Mouse (Mus musculus) c-Kit-positive CD71-positive TER-119-positive erythroid progenitor cells, embryonic 14.5 days (primary cell): ENCODE measurements at regions not wholly inside any gene's neighbourhood (a gene's known extent, or its start where the extent isn't known, plus 50 kb on each side); places are given as distances from the start of the nearest gene placed in this dataset.

Experiments used
- DNase-seq: peaks from one replicate; pipeline ENCODE4 v3.0.0-alpha.2; 2013; ENCODE audit warnings: low spot score

DNA sequence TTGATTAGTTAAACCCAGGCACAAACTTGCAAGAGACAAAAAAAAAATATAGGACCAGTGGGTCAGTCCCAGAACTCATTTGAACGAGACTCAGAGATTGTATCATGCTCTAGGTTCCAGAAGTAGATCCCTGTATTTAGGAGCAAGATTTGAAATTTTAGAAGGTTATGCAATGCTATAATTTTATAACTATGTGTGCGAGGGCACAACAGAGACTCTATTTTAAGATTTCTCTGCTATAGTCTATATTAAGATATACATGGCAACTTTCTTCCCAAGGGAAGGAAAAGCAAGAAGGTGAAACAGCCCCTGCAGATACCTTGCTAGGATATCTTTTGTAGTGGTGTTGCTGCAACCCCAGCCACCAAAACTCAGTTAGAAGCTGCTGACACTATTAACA, 55.7 kb downstream of the Otor start:
- DNase-seq = no peak

DNA sequence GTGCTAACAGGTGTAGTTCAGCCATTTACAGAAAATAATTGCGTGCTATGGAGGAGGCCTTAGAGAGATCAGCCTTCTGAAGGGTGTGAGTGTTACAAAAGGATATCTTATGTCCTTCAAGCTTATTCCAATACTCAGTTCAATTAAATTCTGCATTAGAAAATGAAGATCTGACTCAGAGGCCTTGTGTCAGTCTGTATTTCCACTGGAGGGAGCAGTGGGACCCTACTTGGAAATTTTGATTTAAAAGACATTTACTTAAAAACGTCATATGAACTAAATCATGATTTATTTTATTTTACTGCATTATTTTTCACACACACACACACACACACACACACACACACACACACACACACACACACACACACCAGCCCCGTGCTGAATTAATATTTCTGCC, 70.9 kb downstream of the Otor start:
- DNase-seq = no peak

DNA sequence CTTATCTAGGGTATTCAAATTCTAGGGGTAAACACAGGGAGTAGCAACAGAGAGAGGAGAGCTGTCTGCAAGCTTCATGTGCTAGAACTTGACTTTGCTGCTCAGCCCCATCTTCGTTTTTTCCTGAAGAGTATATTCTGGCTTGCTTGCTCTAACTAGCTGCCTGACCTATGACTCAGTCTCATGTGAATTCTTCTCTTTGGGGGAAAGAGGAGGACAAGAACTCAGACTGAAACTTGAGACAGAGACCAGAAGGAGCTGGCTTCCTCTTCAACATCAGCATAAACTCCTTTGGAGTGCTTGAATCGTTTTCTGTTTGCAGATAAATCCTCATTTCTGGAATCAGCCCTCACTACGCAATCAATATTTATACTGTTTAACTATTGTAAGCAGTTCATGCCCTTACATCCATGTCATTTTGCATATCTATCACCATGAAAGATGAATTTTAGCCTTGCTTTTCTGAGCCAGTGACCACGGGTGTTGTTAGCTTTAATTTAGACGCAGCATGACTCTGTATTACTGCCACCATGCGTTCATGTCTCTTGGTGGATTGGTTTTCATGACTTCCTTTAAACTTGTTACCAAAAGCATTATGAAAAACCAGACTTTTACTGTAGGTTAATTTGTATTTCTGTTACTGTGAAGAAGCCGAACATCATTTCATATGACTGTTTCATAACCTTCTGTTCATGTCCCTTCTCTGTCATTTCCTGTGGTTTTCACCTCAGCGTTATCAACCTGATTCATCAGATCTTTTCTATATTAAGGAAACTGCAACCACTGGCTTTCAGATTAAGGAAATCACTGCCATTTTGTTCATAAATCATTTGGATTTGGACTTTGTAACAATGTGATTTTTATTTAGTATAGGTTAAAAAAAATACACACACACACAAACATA, 86.1 kb downstream of the Otor start:
- no peak for DNase-seq

DNA sequence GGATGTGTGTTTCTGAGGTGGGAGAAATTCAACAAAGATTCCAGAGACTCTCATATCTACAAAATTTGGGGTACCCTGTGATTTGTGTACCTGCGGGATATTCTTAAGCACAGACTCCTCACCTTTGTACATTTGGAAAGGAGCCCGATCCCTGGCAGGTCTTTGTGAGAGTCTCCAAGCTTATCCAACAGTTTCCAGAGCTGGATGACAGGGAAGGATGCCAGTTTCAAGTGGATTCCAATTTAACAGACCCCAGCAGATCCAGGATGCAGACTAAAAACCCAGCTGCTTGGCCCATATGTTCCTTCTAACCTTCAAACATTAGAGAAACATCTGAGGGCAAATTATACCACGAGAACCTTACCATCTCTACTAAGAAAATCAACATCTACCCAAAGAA, 88.5 kb downstream of the Otor start:
- DNase-seq = no peak

DNA sequence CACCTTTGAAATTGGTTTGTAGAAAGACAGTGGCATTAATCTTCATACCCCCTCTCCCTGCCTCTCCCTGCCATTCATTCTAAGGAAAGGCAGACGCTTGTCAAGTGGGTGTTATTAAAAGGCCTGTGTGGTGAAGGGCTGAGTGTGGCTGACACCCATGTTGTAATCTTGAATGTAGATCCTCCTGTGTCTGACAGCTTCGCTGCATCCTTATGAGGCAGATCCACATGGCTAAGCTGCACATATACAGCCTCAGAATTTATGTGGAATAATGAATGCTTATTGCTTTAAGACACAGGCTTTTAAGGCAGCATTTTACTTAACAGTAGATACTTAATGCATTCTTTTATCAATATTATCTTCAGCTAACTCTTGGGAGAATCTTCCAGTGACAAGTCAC, 92.4 kb downstream of the Otor start:
- DNase-seq = no peak

DNA sequence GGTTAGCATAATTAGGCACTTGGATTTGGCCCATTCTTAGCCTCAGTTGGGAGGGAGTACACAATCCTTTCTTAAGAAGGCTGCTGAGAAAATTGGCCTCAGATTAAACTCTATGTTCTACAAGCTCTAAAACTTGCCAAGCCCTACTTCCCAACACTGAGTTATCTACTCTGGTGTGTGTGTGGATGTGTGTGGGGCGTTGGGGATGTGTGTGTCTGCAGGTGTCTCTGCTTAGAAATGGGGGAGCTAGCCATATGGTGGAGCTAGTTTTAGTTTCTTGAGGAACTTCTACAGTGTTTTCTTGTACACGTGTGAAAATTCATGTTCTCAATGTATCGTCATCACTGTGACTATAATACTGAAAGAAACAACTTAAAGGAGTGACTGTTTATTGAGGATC, 106.3 kb downstream of the Otor start:
- no peak for DNase-seq

DNA sequence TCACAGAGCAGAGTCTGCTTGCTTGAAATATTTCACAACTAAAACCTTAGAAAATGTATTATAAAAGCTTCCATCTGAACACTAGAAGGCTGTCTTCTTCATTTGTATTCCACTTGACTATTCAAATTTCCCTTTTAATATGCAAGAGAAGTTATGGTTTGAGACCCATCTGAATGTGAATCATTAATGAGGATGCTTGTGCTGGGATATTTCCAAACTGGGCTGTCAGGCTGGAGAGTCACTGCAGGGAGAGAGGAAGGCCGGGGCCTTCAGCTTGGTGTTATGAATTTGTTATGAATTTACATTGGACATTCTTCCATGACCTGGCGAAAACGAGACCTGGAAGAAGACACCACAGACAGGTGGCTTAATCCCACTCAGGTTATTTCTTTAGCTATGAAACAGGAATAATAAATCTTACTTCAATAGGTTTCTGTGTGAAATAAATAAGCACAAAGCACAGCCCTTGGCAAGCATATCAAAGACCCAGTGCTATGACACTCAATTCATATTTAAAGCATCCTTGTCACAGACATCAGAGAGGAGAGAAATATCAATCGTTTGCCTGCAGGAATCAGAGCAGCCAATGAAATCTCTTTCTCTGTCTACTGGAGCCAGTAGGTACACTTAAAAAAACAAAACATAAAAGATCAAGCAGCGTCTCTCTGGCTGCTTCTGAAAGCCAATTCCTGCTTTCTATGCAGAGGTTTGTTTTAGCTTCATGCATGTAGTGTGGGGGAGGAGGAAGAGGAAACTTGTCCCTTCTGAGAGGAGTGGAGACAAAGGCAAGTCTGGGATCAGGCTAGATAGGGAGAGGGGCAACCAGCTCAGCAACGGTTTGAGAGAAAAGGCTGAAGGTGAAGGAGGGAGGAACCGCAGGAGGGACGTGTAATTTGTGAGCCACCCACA, 114.2 kb downstream of the Otor start:
- DNase-seq = no peak

DNA sequence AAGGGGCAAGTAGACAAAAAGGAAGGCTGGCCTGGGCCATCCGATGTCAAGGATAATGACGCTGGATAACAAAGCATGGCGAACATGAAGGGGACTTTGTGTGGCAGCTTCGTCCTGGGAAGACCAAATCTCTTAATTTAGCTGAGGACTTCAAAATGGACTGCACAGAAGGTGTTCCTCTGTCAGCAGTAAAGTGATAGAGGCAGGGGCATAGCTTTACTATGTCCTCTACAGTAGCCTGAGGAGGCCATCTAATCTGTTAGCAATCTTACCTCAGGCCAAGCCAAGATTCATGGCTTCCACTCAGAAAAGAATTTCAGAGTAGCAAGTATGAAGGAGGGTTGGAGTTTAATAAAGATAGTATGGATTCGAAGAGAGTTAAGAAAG, 114.9 kb downstream of the Otor start:
- DNase-seq = no peak

DNA sequence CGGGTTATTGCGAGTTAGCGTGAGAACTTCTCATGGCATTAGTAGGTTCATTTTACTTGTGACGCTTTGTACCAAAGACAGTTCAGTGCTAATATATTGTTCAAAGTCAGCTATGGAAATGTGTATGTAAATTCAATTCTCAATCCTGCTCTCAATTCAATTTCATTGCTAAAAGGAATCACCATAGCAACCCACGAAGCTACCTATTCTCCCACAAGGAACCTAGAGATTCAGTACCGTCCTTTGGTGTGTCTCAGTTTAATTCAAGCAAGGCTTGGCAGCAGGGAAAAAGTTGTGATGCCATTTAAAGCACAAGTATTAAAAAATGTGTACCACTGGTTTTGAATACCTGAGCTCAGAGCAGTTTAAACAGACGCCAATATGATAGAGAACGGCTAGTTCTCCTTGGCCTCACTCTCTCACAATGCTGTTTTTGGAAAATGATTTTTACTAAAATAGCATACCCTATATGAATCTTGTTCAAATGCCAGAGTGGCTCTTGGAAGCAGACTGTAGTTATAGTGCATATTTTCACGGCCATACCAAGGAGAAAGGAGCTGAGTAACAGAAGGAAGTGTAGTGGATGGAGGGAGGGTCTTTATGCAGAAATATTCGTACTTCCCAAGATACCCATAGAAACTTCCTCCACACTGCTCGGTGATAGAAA, 121.4 kb downstream of the Otor start:
- DNase-seq = no peak

DNA sequence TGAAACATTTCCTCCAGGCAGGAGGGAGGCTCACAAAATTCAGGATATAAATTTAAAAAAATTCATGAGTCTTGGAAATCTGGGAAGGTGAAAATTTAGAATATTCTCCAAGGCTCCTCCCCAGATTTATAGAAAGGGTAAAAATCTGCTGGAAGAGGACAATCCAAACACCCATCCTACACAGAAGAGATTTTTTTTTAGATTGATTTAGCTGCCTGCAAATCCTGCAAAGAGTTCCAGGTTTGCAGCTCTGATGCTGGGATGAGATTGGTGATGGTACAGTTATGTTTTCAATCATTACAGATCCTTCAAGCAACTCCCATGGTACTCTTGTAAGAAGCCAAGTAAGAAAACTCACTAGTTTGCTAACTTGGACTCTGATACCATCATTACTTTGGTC, 127.8 kb downstream of the Otor start:
- DNase-seq = no peak

DNA sequence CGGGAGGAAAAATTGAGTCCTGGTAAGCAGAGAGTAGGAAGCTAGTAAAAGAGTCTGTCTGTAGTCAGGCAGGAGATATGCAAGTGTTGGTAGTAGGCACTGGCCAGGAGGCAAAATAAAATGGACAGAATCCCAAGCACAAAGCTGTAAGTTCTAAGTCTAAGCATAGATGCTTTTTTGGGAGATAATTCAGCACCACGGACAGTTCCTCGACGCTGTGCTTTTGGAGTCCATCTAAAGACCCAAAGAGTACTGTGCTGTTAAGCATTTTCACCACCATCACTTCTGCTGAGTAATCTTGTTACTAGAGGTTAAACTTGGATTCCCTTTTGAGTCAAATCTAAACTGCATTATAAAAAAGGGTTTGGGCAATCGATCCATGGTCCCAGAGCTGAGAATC, 128.9 kb downstream of the Otor start:
- DNase-seq = peak; percentile 2

DNA sequence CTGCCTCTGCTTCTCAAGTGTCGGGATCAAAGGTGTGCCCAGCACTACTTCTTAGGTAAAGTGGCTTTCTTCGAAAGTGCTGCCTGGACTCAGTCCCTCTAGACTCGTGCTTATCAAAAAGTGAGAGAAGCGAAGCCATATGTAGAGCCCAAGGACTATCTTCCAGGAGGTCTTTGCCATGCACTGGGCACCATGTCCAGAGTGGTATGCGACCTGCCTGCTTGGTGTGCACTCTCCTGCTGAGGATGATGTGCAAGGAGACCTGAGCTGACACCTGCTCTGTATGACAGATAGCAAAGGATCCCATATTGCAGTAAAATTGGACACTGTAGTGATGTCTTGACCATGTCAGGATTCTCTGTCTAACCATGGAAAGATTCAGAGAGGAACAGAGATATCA, 139.0 kb downstream of the Otor start:
- no peak for DNase-seq

DNA sequence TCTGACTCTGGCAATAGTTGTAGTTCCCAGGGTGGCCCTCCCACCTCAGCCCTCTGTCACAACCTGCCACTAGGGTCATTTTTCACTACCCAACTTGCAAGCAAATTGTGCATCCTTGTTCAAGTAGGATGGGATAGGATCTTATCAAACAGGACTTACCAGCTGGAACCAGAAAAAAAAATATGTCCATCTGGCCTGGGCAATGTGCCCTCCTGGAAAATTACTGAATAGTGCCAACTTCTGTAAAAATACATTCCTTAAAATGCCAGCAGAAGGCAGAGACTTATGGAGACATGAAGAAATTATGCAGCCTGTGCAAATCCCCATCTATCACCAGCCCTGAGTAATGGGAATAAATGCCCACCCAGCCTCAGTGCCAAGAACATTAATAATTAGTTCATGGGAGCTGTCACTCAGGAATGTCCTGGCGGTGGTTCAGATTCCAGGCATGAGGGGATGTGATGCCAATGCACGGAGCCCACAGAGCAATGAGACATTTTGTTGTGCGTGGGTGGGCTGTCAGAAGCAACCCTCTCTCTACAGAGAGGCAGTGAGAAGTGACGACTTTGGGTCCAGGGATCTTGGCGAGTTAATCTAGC, 139.6 kb downstream of the Otor start:
- no peak for DNase-seq

DNA sequence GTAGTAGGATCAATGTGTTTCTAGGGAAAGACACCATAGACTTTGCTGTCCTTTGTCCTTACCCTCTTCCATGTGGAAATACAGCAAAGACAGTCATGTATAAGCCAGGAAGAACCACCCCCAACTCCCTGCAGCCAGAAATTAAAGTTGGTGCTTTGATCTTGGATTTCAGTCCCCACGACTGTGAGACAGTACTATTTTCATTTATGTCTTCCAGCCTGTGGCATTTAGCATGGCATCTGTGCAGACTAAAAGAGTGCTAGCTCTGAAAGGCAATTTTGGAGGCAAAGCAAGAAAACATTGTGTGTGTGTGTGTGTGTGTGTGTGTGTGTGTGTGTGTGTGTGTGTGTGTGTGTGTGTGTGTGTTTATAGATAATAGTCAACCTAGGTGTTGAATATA, 144.1 kb downstream of the Otor start:
- no peak for DNase-seq

DNA sequence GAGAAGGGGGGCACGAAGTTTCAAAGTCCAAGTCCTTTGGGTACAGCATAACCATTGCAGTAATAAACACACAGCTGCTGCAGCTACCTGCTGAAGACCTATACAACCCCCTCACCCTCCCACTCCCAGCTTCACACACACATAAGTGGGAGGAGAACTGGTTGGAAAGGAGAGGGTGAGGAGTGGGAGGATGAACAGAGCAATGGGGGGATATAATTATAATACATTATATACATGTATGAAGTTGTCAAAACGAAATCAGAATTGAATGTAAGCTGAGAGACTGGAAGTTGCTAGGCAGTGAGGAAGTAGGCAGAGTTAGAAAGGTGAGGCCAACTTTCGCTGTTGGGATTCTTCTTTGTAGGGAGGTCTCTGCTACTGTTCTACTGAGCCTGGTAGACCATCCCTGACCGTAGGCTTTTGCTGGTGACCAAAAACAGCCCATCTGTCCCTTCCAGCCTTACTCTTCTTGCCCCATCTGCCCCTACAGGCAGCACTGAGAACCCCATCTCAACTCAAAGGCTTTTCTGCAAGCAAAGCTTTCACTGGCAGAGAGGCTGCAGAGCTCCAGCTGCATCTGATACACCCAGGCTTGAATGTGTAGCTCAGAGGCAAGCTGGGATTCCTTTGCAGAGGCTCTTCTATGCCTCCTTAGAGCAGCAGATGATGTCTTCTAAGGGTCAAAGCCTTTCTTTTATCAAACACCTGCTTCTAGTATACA, 146.3 kb downstream of the Otor start:
- DNase-seq = no peak

DNA sequence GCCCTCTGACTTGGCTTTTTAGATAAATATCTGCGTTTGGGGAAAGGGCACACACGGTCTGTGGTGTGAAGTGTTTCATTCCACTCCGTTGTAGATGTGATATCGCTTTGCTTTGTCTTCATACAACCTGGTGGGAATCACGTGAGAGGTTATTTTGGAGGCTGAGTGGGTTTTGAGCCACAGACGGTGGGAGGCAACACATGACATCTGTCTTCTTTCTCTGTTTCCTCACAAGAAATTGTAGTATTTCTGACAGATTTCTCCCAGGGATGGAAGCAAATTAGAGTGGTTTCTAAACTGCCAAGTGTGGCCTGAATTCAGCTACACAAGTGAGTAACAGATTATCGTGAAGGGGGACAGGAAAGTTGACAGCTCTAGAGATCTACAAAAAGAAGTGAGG, 155.5 kb downstream of the Otor start:
- DNase-seq = no peak

DNA sequence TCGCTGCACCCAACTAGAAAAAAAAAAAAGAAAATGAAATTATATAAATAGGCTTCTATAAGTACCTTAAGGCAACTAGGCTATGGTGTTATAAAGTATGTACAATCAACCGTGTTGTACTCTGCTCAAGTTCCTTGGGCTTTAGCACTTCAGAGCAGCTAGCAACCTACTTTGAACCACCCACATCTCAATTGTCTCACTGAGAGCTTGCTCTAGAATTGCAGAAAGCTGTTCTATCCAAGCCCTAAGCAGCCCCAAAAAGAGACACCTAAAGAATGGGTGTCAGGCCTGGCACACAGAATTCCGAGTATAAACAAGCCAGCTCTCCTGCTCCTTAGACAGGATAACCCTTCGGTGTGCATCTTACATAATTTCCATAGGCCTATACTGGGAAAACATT, 162.0 kb downstream of the Otor start:
- DNase-seq = no peak

DNA sequence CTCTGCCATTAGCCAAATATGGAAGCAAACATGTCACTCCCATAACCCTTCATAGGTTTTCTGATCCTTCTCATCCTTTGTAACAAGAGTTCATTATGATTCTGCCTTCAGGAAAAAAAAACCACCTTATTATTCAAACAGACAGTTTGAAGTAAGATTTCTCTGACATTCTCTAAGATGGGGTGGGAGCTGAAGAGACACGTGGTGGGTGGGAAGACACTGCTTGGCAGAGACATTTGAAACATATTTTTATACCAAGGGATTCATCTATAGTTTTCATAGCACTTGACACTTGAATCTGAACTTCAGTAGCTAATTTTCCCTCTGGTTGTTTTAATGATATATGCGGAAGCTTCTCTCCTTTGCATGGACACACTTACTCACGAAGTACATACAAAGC, 165.5 kb downstream of the Otor start:
- no peak for DNase-seq

DNA sequence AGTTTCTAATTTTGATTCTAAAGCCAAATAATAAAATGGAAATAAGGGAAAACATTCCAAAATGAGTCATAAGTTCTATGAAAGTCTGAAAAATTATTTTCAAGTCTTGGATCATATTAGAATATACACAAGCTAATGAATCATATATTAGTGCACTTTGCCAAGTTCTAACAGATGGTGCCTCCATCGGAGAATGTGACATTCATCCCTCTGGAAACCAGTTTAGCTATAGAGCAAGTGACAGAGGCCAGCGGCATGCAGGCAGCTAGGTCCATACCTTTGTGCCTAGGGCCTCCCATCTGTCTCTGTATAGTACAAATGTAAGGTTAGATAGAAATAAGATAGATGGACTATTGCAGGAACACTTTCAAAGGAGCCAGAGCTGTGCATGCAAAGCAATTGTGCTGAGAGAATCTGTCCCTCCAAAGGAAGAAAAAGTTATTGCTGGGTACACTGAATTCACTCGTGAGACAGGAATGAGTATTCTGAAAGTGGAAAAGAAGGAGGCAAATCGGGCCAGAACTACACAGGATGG, 167.9 kb downstream of the Otor start:
- no peak for DNase-seq

DNA sequence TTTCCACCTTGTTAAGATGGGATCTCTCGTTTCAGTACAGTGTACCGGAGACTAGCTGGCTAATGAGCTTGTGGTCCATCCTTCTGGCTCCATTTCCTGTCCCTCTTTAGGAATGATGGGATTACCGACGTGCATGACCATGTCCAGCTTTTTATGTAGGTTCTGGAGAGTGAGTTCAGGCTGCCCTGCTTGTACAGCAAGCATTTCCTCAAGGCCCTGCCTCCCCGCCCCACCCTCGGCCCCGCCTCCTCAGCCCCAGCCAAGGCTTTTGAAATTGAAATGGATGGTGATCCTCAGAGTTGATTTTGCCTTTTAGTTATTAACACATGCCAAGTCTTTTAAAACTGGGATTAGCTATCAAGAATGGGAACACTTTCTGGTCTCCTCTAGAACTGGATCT, 190.8 kb downstream of the Otor start:
- DNase-seq = no peak

DNA sequence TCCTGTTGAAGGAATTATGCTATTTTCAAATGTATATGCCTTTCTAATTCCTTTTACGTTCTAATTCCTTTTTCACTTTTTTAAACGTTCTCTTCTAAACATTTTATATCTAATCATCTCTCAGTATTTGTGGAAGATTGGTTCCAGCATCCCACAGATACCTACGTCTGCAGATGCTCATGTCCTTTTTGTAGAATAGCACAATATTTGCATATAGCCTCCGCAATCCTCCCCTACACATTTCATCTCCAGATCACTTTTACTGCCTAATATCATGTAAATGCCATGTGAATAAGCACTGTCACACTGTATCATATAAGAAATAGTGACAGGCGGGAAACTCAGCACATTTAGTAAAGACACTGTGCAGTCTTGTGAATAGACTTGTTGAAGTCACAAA, 192.6 kb downstream of the Otor start:
- DNase-seq = no peak
